Mouse (Mus musculus): Measurements from ENCODE around the gene Rbm6. TPM values are rescaled to one million over a fixed set of nuclear protein-coding genes. Genes with fewer than 3 reads are reported as not detected.

The Rbm6 gene
- polyA plus RNA-seq (2014; fragmentation: Illumina TruSeq; extraction: RNeasy Lipid Tissue Mini Kit (QIAGEN cat#74804); ENCODE audit: low read depth, low replicate concordance), result 211 TPM

DNA sequence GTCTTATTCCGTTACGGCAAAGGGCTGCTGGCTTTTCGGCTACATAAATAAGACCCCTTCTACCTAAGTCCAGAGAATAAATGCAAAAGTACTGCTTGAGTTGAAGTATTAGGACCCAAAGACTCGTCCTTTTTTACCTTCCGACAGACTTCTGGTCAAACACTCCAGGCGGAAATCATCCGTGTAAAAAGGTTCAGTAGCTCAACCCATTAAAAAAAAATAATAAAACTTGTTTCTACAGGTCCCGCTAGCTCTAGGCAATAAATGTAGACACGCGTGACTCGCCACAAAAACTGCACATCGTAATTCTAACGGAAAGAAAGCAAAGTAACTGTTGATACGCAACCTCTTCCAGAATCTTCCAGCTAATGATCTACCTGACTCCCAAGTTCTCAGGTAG, at the start of gene Rbm6:
Gene Rbm6 (minus strand): TSS at position 101 of the 400 bp plus-strand sequence.

DNA sequence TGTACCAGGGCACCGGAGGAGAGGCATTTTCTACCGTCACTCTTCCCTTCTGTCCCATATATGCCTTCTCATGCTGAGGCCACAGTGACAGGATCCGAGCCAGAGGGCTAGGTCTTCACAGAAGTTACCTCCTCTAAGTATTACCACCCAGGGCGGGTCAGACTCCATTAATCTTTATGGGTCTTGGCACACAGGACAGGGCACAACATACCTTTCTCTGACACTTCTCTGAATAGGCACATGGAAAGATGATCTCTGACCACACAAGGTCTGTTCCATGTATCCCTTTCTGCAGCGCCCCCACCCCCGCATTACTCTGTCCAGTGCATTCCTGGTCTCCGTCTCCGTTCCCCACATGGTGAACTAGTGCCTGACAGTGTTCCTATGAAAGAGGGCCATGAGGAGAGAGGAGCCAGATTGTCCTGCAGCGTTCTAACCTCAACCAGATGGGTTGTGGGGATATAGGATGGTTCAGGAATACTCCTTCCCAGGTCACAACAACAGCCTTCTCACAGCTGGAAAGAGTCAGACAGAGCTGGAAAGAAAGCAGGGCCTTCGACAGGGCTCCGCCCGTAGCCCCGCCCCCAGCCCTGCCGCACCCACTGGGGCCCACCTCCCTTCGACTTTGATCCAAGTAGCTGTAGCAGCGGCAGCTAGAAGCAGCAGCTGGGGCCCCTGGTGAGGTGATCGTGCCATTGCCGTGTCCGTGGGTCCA, 33.4 kb upstream of the Rbm6 start, which contains the start of gene Mst1r:
Gene Mst1r (plus strand): TSS at position 622 of the 715 bp plus-strand sequence.

DNA sequence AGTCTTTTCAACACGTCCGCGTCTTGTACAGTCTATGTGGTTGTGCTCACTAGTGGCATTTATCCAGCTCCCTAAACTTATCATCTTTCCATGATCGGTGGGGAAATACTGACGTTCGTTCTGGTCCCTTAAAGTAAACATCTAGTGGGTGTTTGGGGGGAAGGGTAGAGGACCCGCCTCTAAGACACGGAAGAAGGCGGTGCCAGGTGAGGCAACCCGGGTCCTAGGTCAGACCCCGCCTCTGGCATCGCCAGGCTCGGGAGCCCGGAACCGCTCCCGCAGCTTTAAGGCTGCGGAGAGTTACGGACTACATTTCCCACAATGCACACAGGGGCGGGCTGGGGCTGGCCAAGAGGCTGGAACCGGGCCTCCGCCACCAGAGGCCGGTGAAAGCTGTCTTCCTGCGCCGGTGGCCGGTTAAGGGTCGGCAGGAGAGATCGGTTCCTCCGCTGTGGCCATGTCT, 14.8 kb upstream of the Rbm6 start, which contains the start of gene Mon1a:
Gene Mon1a (plus strand): TSS at position 348 of the 463 bp plus-strand sequence.

DNA sequence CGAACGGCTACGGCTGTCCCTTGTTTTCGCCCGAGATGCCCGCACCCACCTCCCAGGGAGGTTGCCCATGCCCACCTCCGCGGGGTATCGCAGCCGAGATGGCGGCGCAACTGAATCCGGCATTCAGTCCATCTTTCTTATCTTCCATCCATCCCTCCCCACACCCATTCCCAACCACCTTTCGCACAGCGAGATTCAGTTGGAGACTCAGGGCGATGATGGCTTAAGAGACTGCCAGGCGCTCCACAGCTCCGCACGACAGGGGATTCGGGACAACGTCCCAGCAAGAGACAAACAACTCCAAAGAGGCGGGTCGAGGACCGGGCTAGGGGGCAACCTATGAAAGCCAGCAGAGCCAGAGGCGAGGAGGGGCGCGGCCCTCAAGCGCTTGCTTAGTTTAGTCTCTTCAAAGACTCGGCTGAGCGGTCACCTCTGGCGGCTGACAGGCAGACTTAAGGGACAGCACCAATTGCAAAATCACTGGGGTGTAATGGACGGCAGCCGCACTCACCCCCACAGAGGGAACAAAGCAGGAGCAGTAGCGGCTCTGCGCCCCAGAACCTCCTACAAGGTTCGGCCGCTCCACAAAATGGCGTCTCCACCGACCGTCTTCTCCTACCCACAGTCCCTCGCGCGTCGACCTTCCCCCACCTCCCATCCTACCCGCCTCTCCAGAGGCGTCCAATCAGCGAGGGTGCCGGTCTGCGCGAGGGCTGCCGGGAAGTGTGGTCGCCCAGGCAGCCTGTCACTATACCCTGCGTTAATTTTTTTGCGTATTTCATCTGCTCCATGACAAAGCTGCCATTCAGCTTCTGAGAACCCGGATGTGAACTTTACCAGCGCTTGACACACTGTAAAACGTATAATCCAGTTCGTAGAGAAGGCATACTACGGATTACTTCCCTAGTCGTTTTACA, 102.4 kb downstream of the Rbm6 start, which contains the start of gene Rbm5:
Gene Rbm5 (minus strand): TSS at position 623 of the 917 bp plus-strand sequence.

Other genes with a start within 250 kb of the Rbm6 start
- 33.0 TPM for gene Gnai2, start 237.9 kb downstream of the Rbm6 start, polyA plus RNA-seq (2014; fragmentation: Illumina TruSeq; extraction: RNeasy Lipid Tissue Mini Kit (QIAGEN cat#74804); ENCODE audit: low read depth, low replicate concordance)
- gene Slc38a3, start 203.7 kb downstream of the Rbm6 start, polyA plus RNA-seq (2014; fragmentation: Illumina TruSeq; extraction: RNeasy Lipid Tissue Mini Kit (QIAGEN cat#74804); ENCODE audit: low read depth, low replicate concordance), result not detected
- not detected for gene Gnat1, start 193.5 kb downstream of the Rbm6 start, polyA plus RNA-seq (2014; fragmentation: Illumina TruSeq; extraction: RNeasy Lipid Tissue Mini Kit (QIAGEN cat#74804); ENCODE audit: low read depth, low replicate concordance)
- gene Sema3f, start 162.8 kb downstream of the Rbm6 start, polyA plus RNA-seq (2014; fragmentation: Illumina TruSeq; extraction: RNeasy Lipid Tissue Mini Kit (QIAGEN cat#74804); ENCODE audit: low read depth, low replicate concordance), result 0.76 TPM
- 233 TPM for gene Rbm5, start 102.2 kb downstream of the Rbm6 start, polyA plus RNA-seq (2014; fragmentation: Illumina TruSeq; extraction: RNeasy Lipid Tissue Mini Kit (QIAGEN cat#74804); ENCODE audit: low read depth, low replicate concordance)
- gene Mon1a, start 14.9 kb upstream of the Rbm6 start, polyA plus RNA-seq (2014; fragmentation: Illumina TruSeq; extraction: RNeasy Lipid Tissue Mini Kit (QIAGEN cat#74804); ENCODE audit: low read depth, low replicate concordance), result not detected
- gene Mst1r, start 33.6 kb upstream of the Rbm6 start, polyA plus RNA-seq (2014; fragmentation: Illumina TruSeq; extraction: RNeasy Lipid Tissue Mini Kit (QIAGEN cat#74804); ENCODE audit: low read depth, low replicate concordance), result 2.0 TPM
- gene Actl11, start 55.2 kb upstream of the Rbm6 start, polyA plus RNA-seq (2014; fragmentation: Illumina TruSeq; extraction: RNeasy Lipid Tissue Mini Kit (QIAGEN cat#74804); ENCODE audit: low read depth, low replicate concordance), result not detected
- gene Camkv, start 62.4 kb upstream of the Rbm6 start, polyA plus RNA-seq (2014; fragmentation: Illumina TruSeq; extraction: RNeasy Lipid Tissue Mini Kit (QIAGEN cat#74804); ENCODE audit: low read depth, low replicate concordance), result not detected
- 0.32 TPM for gene Traip, start 76.9 kb upstream of the Rbm6 start, polyA plus RNA-seq (2014; fragmentation: Illumina TruSeq; extraction: RNeasy Lipid Tissue Mini Kit (QIAGEN cat#74804); ENCODE audit: low read depth, low replicate concordance)
- 4.6 TPM for gene Uba7, start 102.3 kb upstream of the Rbm6 start, polyA plus RNA-seq (2014; fragmentation: Illumina TruSeq; extraction: RNeasy Lipid Tissue Mini Kit (QIAGEN cat#74804); ENCODE audit: low read depth, low replicate concordance)
- gene Gm20661, start 109.8 kb upstream of the Rbm6 start, polyA plus RNA-seq (2014; fragmentation: Illumina TruSeq; extraction: RNeasy Lipid Tissue Mini Kit (QIAGEN cat#74804); ENCODE audit: low read depth, low replicate concordance), result 0.47 TPM
- not detected for gene Inka1, start 112.6 kb upstream of the Rbm6 start, polyA plus RNA-seq (2014; fragmentation: Illumina TruSeq; extraction: RNeasy Lipid Tissue Mini Kit (QIAGEN cat#74804); ENCODE audit: low read depth, low replicate concordance)
- not detected for gene Cdhr4, start 119.3 kb upstream of the Rbm6 start, polyA plus RNA-seq (2014; fragmentation: Illumina TruSeq; extraction: RNeasy Lipid Tissue Mini Kit (QIAGEN cat#74804); ENCODE audit: low read depth, low replicate concordance)
- not detected for gene Gm20662, start 123.1 kb upstream of the Rbm6 start, polyA plus RNA-seq (2014; fragmentation: Illumina TruSeq; extraction: RNeasy Lipid Tissue Mini Kit (QIAGEN cat#74804); ENCODE audit: low read depth, low replicate concordance)
- 21.5 TPM for gene Ip6k1, start 129.3 kb upstream of the Rbm6 start, polyA plus RNA-seq (2014; fragmentation: Illumina TruSeq; extraction: RNeasy Lipid Tissue Mini Kit (QIAGEN cat#74804); ENCODE audit: low read depth, low replicate concordance)
- gene Gmppb, start 176.0 kb upstream of the Rbm6 start, polyA plus RNA-seq (2014; fragmentation: Illumina TruSeq; extraction: RNeasy Lipid Tissue Mini Kit (QIAGEN cat#74804); ENCODE audit: low read depth, low replicate concordance), result 1.2 TPM
- 0.28 TPM for gene Amigo3, start 179.9 kb upstream of the Rbm6 start, polyA plus RNA-seq (2014; fragmentation: Illumina TruSeq; extraction: RNeasy Lipid Tissue Mini Kit (QIAGEN cat#74804); ENCODE audit: low read depth, low replicate concordance)
- not detected for gene Mst1, start 207.2 kb upstream of the Rbm6 start, polyA plus RNA-seq (2014; fragmentation: Illumina TruSeq; extraction: RNeasy Lipid Tissue Mini Kit (QIAGEN cat#74804); ENCODE audit: low read depth, low replicate concordance)
- 0.60 TPM for gene Rnf123, start 210.1 kb upstream of the Rbm6 start, polyA plus RNA-seq (2014; fragmentation: Illumina TruSeq; extraction: RNeasy Lipid Tissue Mini Kit (QIAGEN cat#74804); ENCODE audit: low read depth, low replicate concordance)
- 24.7 TPM for gene Apeh, start 221.4 kb upstream of the Rbm6 start, polyA plus RNA-seq (2014; fragmentation: Illumina TruSeq; extraction: RNeasy Lipid Tissue Mini Kit (QIAGEN cat#74804); ENCODE audit: low read depth, low replicate concordance)